Mouse (Mus musculus): Measurements from ENCODE around the gene Foxn4. TPM values are rescaled to one million over a fixed set of nuclear protein-coding genes. Genes with fewer than 3 reads are reported as not detected.
A peak's percentile ranks its signal among the peaks of the same experiment; 100 is the strongest.

The Foxn4 gene
- total and polyA plus RNA-seq, 2 experiments from 2014 or later, result not detected

DNA sequence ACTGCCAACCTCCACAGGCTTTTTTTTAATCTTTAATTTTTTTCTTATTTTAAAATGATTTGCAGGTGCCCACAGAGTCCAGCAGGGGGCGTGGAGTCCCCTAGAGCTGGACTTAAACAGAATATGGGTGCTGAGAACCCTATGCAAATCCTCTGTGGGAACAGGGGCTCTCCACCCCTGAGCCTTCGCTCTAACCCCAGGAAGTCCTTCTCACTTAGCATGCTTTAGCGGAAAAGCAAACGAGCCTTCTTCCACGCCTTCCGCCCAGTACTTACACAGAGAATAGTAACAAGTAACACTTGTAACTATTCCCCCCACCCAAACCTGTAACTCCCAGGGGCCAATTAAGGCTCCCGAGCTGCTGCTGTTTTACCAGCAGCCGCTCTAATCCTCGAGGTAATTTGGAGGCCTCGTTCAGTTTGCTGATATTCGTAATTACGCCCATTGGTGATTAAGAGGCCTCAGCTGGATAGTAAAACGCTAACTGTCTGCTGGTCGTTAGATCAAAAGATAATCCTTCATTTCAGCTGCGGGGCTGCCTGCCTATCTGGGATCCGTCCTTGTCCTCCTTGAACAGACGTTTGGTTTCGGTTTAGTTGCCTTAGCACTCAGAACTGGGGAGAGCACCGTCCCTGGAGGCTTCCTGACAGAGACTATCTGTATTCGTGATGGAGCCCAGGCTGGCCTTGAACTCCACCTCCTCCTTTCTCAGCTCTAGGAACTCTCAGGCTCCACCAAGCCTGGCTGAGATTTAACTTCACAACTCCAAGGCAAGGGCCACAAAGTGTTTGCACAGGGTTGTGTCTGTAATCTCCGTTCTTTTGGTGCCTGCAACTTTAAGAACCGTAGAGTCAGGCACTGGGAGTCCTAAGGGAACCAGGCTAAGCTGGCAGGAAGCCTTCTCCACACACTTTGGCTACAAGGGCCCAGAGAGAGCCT is 23.4 kb upstream of the Foxn4 start:
- Histone ChIP-seq H3K4me1 (ENCODE audit: control insufficient read depth, insufficient read depth) (peaks cover 5% of the 10 kb centered on the region; the same call in 1 of the 2 replicates), H3K9me3 (replicated peaks; ENCODE audit: control insufficient read depth, low read length) (no peaks in the 10 kb centered on the region), H3K36me3 (replicated peaks; ENCODE audit: control insufficient read depth, insufficient read depth, low read length) (no peaks in the 10 kb centered on the region), H3K4me2 (ENCODE audit: low read depth, low read length) (peak overlapping the region; percentile 31), H3K27me3 (ENCODE audit: control insufficient read depth, insufficient read depth, low read length) (0 out of 2 replicates have a peak, but pooled peaks cover 4% of the 10 kb centered on the region), H3K27ac (ENCODE audit: low read depth) (no peak overlapping the region), H3K9ac (replicated peaks; ENCODE audit: low read depth, low read length) (no peak overlapping the region), H3K4me3 (ENCODE audit: low read depth, low read length) (peak overlapping the region; percentile 3; the same call in 1 of the 2 replicates)
- no peak for ATAC-seq (ENCODE audit: insufficient read depth, low read depth)
- TF ChIP-seq CTCF (IDR thresholded peaks at IDR 0.05; ENCODE audit: low read depth) (0 out of 2 replicates have a peak, but pooled peaks have one; percentile 20), EP300 (IDR thresholded peaks at IDR 0.05; ENCODE audit: low read depth) (no peak)
- 25% methylated on average over 22 of the region's 22 CpGs for WGBS
- no peak for DNase-seq (ENCODE audit: low spot score)

- H3K27me3 ChIP-seq (ENCODE audit: control insufficient read depth, insufficient read depth, low read length), result peaks cover 19% of the 10 kb centered on the region; the same call in 1 of the 2 replicates
Measured at GRCm38 (mm10) chr5:114290004-114290403, 16.4 kb upstream of the Foxn4 start.

GRCm38 (mm10) chr5:114288874-114289273 is 15.3 kb upstream of the Foxn4 start, which contains the start of gene Myo1h:
Gene Myo1h, plus strand, starts transcription at chr5:114289166.
- no peaks in the 10 kb centered on the region for H3K4me1 ChIP-seq (ENCODE audit: control insufficient read depth, insufficient read depth)
- no peak within 1 kb of the TSS for H3K9ac ChIP-seq (replicated peaks; ENCODE audit: low read depth, low read length)
- H3K36me3 ChIP-seq (replicated peaks; ENCODE audit: control insufficient read depth, insufficient read depth, low read length), result no peaks in the 10 kb centered on the region
- no peak for TF ChIP-seq EP300 (IDR thresholded peaks at IDR 0.05; ENCODE audit: low read depth)
- no peak for TF ChIP-seq CTCF (IDR thresholded peaks at IDR 0.05; ENCODE audit: low read depth)
- 34% methylated on average over 13 of the region's 13 CpGs for WGBS
- H3K9me3 ChIP-seq (replicated peaks; ENCODE audit: control insufficient read depth, low read length), result no peaks in the 10 kb centered on the region
- H3K27ac ChIP-seq (ENCODE audit: low read depth), result no peak within 1 kb of the TSS
- DNase-seq (ENCODE audit: low spot score), result no peak
- no peak within 1 kb of the TSS for H3K4me2 ChIP-seq (ENCODE audit: low read depth, low read length)
- no peak for ATAC-seq (ENCODE audit: insufficient read depth, low read depth)
- H3K27me3 ChIP-seq (ENCODE audit: control insufficient read depth, insufficient read depth, low read length), result peaks cover 19% of the 10 kb centered on the region; the same call in 1 of the 2 replicates
- no peak within 1 kb of the TSS for H3K4me3 ChIP-seq (ENCODE audit: low read depth, low read length)

More at GRCm38 (mm10) chr5:114290004-114290403, 16.4 kb upstream of the Foxn4 start:
- H3K27ac ChIP-seq (ENCODE audit: low read depth), result no peak overlapping the region
- no peaks in the 10 kb centered on the region for H3K4me1 ChIP-seq (ENCODE audit: control insufficient read depth, insufficient read depth)
- H3K9ac ChIP-seq (replicated peaks; ENCODE audit: low read depth, low read length), result no peak overlapping the region
- H3K4me2 ChIP-seq (ENCODE audit: low read depth, low read length), result no peak overlapping the region
- DNase-seq (ENCODE audit: low spot score) (no peak), ATAC-seq (ENCODE audit: insufficient read depth, low read depth) (no peak)
- no peaks in the 10 kb centered on the region for H3K9me3 ChIP-seq (replicated peaks; ENCODE audit: control insufficient read depth, low read length)
- no peak for TF ChIP-seq CTCF (IDR thresholded peaks at IDR 0.05; ENCODE audit: low read depth)
- no peak for TF ChIP-seq EP300 (IDR thresholded peaks at IDR 0.05; ENCODE audit: low read depth)
- no peak overlapping the region for H3K4me3 ChIP-seq (ENCODE audit: low read depth, low read length)
- no peaks in the 10 kb centered on the region for H3K36me3 ChIP-seq (replicated peaks; ENCODE audit: control insufficient read depth, insufficient read depth, low read length)
- WGBS, result 80% methylated on average over 3 of the region's 3 CpGs

DNA sequence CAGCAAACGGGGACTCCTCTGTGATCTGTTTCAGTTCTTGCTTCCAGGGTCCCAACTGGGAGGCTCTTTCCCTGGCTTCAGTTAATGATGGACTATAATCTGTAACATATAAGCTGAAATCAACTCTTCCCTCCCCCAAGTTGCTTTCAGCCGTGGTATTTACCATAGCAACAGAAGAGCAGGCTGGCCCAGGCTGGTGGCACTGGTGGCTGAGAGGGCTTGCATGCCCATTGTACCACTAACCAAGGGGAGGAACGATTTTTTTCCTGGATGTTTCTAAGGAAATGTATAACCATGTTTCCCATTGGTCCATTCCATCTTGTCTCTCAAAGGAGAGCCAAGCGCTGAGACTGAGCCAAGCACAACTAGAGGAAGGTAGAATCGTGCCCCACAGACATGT is 14.8 kb upstream of the Foxn4 start:
- Histone ChIP-seq H3K4me3 (ENCODE audit: low read depth, low read length) (no peak overlapping the region), H3K27ac (ENCODE audit: low read depth) (no peak overlapping the region), H3K4me1 (ENCODE audit: control insufficient read depth, insufficient read depth) (no peaks in the 10 kb centered on the region), H3K27me3 (ENCODE audit: control insufficient read depth, insufficient read depth, low read length) (peaks cover 19% of the 10 kb centered on the region; the same call in 1 of the 2 replicates), H3K9ac (replicated peaks; ENCODE audit: low read depth, low read length) (no peak overlapping the region), H3K36me3 (replicated peaks; ENCODE audit: control insufficient read depth, insufficient read depth, low read length) (no peaks in the 10 kb centered on the region), H3K9me3 (replicated peaks; ENCODE audit: control insufficient read depth, low read length) (no peaks in the 10 kb centered on the region), H3K4me2 (ENCODE audit: low read depth, low read length) (no peak overlapping the region)
- ATAC-seq (ENCODE audit: insufficient read depth, low read depth), result no peak
- WGBS, result 75% methylated on average over 5 of the region's 5 CpGs
- TF ChIP-seq CTCF (IDR thresholded peaks at IDR 0.05; ENCODE audit: low read depth) (no peak), EP300 (IDR thresholded peaks at IDR 0.05; ENCODE audit: low read depth) (no peak)
- no peak for DNase-seq (ENCODE audit: low spot score)

- Histone ChIP-seq H3K4me2 (ENCODE audit: low read depth, low read length) (no peak overlapping the region), H3K9me3 (replicated peaks; ENCODE audit: control insufficient read depth, low read length) (no peaks in the 10 kb centered on the region), H3K27me3 (ENCODE audit: control insufficient read depth, insufficient read depth, low read length) (peaks cover 23% of the 10 kb centered on the region), H3K4me3 (ENCODE audit: low read depth, low read length) (no peak overlapping the region), H3K4me1 (ENCODE audit: control insufficient read depth, insufficient read depth) (no peaks in the 10 kb centered on the region), H3K36me3 (replicated peaks; ENCODE audit: control insufficient read depth, insufficient read depth, low read length) (no peaks in the 10 kb centered on the region), H3K9ac (replicated peaks; ENCODE audit: low read depth, low read length) (no peak overlapping the region), H3K27ac (ENCODE audit: low read depth) (no peak overlapping the region)
- no peak for DNase-seq (ENCODE audit: low spot score)
- ATAC-seq (ENCODE audit: insufficient read depth, low read depth), result no peak
- TF ChIP-seq EP300 (IDR thresholded peaks at IDR 0.05; ENCODE audit: low read depth), result no peak
- TF ChIP-seq CTCF (IDR thresholded peaks at IDR 0.05; ENCODE audit: low read depth), result no peak
- WGBS, result 76% methylated on average over 16 of the region's 16 CpGs
Measured at GRCm38 (mm10) chr5:114286872-114287571, 13.4 kb upstream of the Foxn4 start.
